Mouse (Mus musculus) forebrain, postnatal 0 days (tissue): ENCODE data around the gene Pls3. TPM values are rescaled to one million over a fixed set of nuclear protein-coding genes. Genes with fewer than 3 reads are reported as not detected.
A peak's percentile ranks its signal among the peaks of the same experiment; 100 is the strongest.

ENCODE experiments used
- ATAC-seq: fragments of 200-750 bp; cut with Nextera tagmentation; 2 replicates; pipeline ENCODE4 v1.8.0; 2017; ENCODE audit warnings: mild to moderate bottlenecking, moderate library complexity
- DNase-seq: peaks from one replicate; pipeline ENCODE4 v3.0.0-alpha.2; 2015
- H3K27ac ChIP-seq: fragments of 300-500 bp; sonication (generic); 2 replicates; pipeline ENCODE4 v1.5.1; 2014; ENCODE audit warnings: low read depth, mild to moderate bottlenecking, antibody characterized with exemption, low read length, moderate library complexity, mixed read lengths
- H3K27me3 ChIP-seq: fragments of 300-500 bp; sonication (generic); 2 replicates; pipeline ENCODE4 v1.6.1; 2014; ENCODE audit warnings: mild to moderate bottlenecking, low read length, mixed read lengths; ENCODE audit not compliant: insufficient read depth
- H3K36me3 ChIP-seq: fragments of 300-500 bp; sonication (generic); 2 replicates; pipeline ENCODE4 v1.6.1; 2014; ENCODE audit warnings: mild to moderate bottlenecking, moderate library complexity; ENCODE audit not compliant: insufficient read depth
- H3K4me1 ChIP-seq: fragments of 300-500 bp; sonication (generic); 2 replicates; pipeline ENCODE4 v1.6.1; 2014; ENCODE audit warnings: antibody characterized with exemption; ENCODE audit not compliant: insufficient read depth
- H3K4me2 ChIP-seq: fragments of 300-500 bp; sonication (generic); 2 replicates; pipeline ENCODE4 v1.6.1; 2014; ENCODE audit warnings: low read depth, mild to moderate bottlenecking, moderate library complexity
- H3K4me3 ChIP-seq: fragments of 300-500 bp; sonication (generic); 2 replicates; pipeline ENCODE4 v1.5.1; 2014; ENCODE audit warnings: low read depth, low read length, mixed read lengths
- H3K9ac ChIP-seq: fragments of 300-500 bp; sonication (generic); 2 replicates; pipeline ENCODE4 v1.6.1; 2014; ENCODE audit warnings: mild to moderate bottlenecking
- H3K9me3 ChIP-seq: fragments of 300-500 bp; sonication (generic); 2 replicates; pipeline ENCODE4 v1.6.1; 2016; ENCODE audit warnings: low read length
- CTCF ChIP-seq: sonication (generic); IDR thresholded peaks from 2 replicates; pipeline ENCODE4 v1.5.1; 2016; ENCODE audit warnings: antibody characterized with exemption, control low read depth, low read depth
- WGBS: fragments of 180-500 bp; shearing (Covaris S2); extraction: QIAGEN DNeasy Blood & Tissue Kit; methylation state at CpG from one replicate; pipeline ENCODE4 v1.1.7; 2014; 5-methylcytosine and 5-hydroxymethylcytosine counted together
- polyA plus RNA-seq: library from polyadenylated mRNA; unstranded; fragments of >200 nt; fragmentation: Nextera tagmentation; extraction: Ambion mirVana; gene quantifications from 2 replicates; pipeline ENCODE4 v1.2.1, GENCODE M21; 2015
- total RNA-seq: library from RNA; depleted of rRNA; stranded (reverse); fragments of >200 nt; gene quantifications from 2 replicates; pipeline ENCODE4 v1.2.3, GENCODE M21; 2014; rRNA removed

Pls3 gene
- total RNA-seq (25.9 and 26.6 TPM in 2 replicates), polyA plus RNA-seq (43.1 and 45.9 TPM in 2 replicates)

DNA sequence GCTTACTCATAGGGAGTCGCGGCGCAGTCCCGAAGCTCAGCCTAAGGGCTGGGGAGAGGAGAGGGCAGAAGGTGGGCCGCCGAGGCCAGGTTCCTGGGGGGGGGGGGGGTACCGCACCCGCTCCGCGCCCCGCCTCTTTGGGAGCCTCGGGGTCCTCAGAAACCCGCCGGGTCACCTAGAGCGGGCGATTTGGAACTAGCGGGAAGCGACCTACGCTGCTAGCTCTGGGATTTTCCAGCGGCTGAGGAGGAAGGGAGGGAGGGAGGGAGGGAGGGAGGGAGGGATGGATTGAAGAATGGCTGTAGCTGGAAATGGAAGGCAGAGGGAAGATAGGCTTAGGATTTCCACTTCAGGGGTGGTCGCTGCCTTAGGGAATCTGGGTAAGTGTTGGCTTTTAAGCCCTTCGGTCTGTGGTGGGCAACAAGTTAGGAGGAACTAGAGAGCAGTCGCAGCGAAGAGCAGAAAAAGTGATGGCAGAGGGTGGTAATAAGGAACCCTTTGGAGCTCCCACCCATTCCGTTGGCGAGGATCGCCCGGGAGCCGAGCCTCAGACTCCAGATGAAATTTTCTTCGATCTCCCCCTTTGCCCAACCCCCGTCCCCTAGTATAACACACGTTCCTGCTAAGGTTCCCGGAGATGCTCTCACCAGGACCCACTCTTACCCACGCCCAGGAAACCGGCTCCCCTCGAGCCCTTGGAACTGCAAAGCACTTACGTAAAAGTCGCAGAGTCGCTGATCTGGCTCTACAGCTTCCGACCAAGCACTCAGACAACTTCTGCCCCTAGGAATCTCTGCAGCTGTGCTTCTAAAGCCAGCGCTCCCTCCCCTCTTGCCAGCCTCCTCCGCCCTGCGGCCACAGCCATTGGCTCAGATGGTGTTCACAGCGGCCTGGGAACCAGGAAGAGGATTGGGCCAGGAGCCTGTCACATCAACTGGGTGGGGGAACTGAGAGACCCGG, at the start of gene Pls3:
Gene Pls3, minus strand, starts transcription at position 851 of the 960 bp plus-strand sequence.
- H3K27ac ChIP-seq = 0 out of 2 replicates have a peak within 1 kb of the TSS, but pooled peaks have one; percentile 23
- no peak for TF ChIP-seq CTCF
- DNase-seq (peak; percentile 86), ATAC-seq (peak; percentile 99)
- H3K4me2 ChIP-seq = peak within 1 kb of the TSS; percentile 55
- WGBS = 20% methylated on average over 44 of the region's 45 CpGs
- no peaks in the 10 kb centered on the region for H3K36me3 ChIP-seq
- no peaks in the 10 kb centered on the region for H3K4me1 ChIP-seq
- no peaks in the 10 kb centered on the region for H3K27me3 ChIP-seq
- peak within 1 kb of the TSS; percentile 53 for H3K9ac ChIP-seq
- no peaks in the 10 kb centered on the region for H3K9me3 ChIP-seq
- peak within 1 kb of the TSS; percentile 45 for H3K4me3 ChIP-seq

DNA sequence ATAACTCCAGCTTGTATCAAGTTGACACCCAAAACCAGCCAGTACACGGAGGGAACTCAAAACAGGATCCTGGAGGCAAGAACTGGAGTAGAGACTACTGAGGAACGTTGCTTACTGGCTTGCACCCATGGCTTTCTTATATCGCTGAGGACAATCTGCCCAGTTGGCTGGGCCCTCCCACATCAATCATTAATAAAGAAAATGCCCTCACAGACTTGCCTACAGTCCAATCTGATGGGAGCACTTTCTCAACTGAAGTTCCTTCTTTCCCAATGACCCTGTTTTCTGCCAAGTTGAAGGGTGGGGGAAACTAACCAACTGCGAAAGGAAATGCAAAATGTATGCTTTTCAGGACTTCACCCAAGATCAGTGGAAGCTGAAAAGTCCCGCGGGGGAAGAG, 20.7 kb upstream of the Pls3 start:
- no peak overlapping the region for H3K9ac ChIP-seq
- H3K36me3 ChIP-seq = no peaks in the 10 kb centered on the region
- no peaks in the 10 kb centered on the region for H3K4me1 ChIP-seq
- H3K27me3 ChIP-seq = no peaks in the 10 kb centered on the region
- ATAC-seq (no peak), DNase-seq (no peak)
- no peaks in the 10 kb centered on the region for H3K9me3 ChIP-seq
- no peak overlapping the region for H3K4me2 ChIP-seq
- no peak overlapping the region for H3K4me3 ChIP-seq
- WGBS = 65% methylated on average over 6 of the region's 6 CpGs
- no peak for TF ChIP-seq CTCF
- H3K27ac ChIP-seq = no peak overlapping the region

DNA sequence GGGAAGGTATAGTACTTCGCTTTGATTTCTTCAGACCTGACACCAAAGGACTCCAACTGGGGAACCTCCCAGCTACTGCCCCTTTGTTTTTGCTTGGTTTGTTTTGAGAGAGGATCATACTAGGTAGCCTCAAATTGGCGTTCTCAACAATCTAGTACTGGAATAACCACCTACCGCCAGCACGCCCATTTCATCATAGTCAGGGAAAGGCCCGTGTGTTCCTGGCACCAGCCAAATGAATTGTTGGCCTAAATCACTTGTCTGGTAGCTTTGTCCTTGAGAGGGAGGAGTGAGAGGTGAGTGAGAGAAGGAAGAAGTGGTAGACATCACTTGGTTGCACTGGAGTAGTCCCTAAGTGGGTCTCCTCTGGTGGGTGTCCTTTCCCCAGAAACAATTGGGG, 584 bp upstream of the Pls3 start:
- DNase-seq = peak; percentile 1
- 30% methylated on average over 5 of the region's 5 CpGs for WGBS
- H3K9ac ChIP-seq = no peak overlapping the region

DNA sequence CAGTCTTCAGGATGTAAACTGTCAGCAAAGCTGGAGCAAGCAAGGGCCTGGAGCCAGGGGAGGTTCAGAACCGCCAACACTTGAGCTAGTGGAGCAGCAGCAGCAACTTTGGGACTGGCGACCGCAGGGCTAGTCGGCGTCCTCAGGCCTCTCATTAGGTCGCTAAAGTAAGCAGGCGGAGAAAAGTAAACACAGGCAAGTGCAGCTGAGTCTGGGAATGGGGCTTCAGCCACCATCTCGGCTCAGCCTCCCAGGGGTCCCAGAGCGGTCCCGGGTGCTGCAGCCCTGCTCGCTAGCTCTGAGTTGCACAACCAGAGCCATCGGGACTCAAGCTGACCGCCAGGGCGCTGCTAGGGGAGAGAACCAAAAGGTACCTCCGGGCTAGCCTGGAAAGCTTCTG, 1.2 kb downstream of the Pls3 start:
- H3K4me1 ChIP-seq = no peaks in the 10 kb centered on the region
- H3K36me3 ChIP-seq = no peaks in the 10 kb centered on the region
- no peaks in the 10 kb centered on the region for H3K27me3 ChIP-seq
- no peak; the same call in 1 of the 2 replicates for TF ChIP-seq CTCF
- no peaks in the 10 kb centered on the region for H3K9me3 ChIP-seq
- peak overlapping the region; percentile 33; the same call in 1 of the 2 replicates for H3K9ac ChIP-seq
- 21% methylated on average over 15 of the region's 15 CpGs for WGBS
- no peak overlapping the region for H3K27ac ChIP-seq
- peak overlapping the region; percentile 45 for H3K4me3 ChIP-seq
- no peak for ATAC-seq
- peak overlapping the region; percentile 55 for H3K4me2 ChIP-seq
- peak; percentile 8 for DNase-seq

More for the DNA sequence above, 584 bp upstream of the Pls3 start:
- Histone ChIP-seq H3K4me2 (peak overlapping the region; percentile 55), H3K4me1 (no peaks in the 10 kb centered on the region), H3K36me3 (no peaks in the 10 kb centered on the region), H3K27me3 (no peaks in the 10 kb centered on the region), H3K27ac (no peak overlapping the region), H3K4me3 (peak overlapping the region; percentile 45; the same call in 1 of the 2 replicates), H3K9me3 (no peaks in the 10 kb centered on the region)
- no peak for ATAC-seq
- no peak for TF ChIP-seq CTCF

DNA sequence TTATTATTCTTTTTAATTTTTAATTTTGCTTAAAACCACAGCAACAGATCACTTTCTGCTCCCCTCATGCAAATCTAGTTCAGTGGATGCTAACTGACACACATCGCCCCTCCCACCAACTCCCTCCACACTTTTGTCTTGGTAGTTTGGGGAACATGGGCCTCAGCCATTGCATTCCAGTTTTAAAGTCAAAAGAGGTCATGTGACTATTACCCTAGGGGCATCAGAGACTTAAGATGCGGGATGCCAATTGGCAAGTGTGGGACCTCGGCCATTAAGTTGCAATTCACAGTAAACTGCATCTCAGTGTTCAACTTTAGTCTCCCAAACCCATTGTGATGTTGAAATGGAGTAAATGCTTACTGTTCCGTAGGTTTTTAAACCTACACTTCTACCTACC, 1.7 kb downstream of the Pls3 start:
- WGBS = 28% methylated on average over 4 of the region's 4 CpGs
- Histone ChIP-seq H3K27ac (no peak overlapping the region), H3K27me3 (no peaks in the 10 kb centered on the region), H3K4me3 (peak overlapping the region; percentile 45), H3K36me3 (no peaks in the 10 kb centered on the region), H3K4me1 (no peaks in the 10 kb centered on the region), H3K9ac (no peak overlapping the region), H3K9me3 (no peaks in the 10 kb centered on the region), H3K4me2 (peak overlapping the region; percentile 55)
- no peak for DNase-seq
- no peak for TF ChIP-seq CTCF
- ATAC-seq = no peak

DNA sequence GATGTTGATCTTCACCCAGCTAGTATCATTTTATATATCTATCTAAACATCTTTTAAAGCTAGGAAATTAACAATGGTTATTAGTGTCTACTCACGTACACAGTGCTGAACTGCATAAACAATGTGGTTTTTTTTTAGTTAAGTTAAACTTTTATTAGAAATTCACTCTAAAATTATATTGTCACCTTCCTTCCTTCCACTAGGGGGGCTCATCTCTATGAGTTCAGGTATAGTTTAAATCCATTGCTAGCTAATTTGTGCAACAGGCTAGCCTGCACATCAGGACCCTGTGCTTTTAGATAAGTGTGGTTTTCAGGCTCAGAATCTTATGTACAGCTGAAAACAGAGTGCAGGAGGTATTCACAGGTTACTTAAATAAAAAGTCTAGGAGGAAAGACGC, 3.1 kb downstream of the Pls3 start:
- H3K4me2 ChIP-seq = no peak overlapping the region
- no peaks in the 10 kb centered on the region for H3K27me3 ChIP-seq
- peak; percentile 33 for TF ChIP-seq CTCF
- no peak overlapping the region for H3K27ac ChIP-seq
- H3K36me3 ChIP-seq = no peaks in the 10 kb centered on the region
- H3K9ac ChIP-seq = no peak overlapping the region
- WGBS = 74% methylated on average over 2 of the region's 2 CpGs
- no peak for DNase-seq
- H3K4me1 ChIP-seq = no peaks in the 10 kb centered on the region
- no peak for ATAC-seq
- no peaks in the 10 kb centered on the region for H3K9me3 ChIP-seq
- H3K4me3 ChIP-seq = no peak overlapping the region

DNA sequence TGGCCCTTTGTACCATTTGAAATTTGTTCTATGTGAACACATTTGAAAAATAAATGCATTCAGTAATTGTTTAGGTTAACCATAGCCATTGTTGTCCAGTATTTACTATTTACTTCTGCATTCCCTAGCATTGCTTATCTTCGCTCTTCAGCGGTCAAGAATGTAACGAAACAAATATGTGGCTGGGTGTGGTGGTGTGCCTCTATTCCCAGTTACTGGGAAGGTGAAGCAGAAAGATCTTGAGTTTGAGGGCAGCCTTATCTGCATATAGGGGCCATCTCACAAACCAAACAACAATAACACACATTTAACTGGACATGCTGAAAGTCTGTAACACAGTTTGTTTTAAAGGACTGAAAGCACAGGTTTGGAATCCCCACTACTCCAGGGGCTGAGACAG, 13.3 kb downstream of the Pls3 start:
- no peak overlapping the region for H3K27ac ChIP-seq
- H3K27me3 ChIP-seq = no peaks in the 10 kb centered on the region
- H3K4me1 ChIP-seq = no peaks in the 10 kb centered on the region
- WGBS = 85% methylated on average over 3 of the region's 3 CpGs
- H3K4me3 ChIP-seq = no peak overlapping the region
- TF ChIP-seq CTCF = no peak
- H3K9ac ChIP-seq = no peak overlapping the region
- DNase-seq (no peak), ATAC-seq (no peak)
- no peak overlapping the region for H3K4me2 ChIP-seq
- H3K9me3 ChIP-seq = no peaks in the 10 kb centered on the region
- H3K36me3 ChIP-seq = no peaks in the 10 kb centered on the region
